Mouse (Mus musculus) 416B (cell line): ENCODE results near the gene Gpr45.
"Not testable (repeated sequence)": the region's sequence is repeated elsewhere in the genome, so short reads cannot be mapped to it uniquely, and the experiment has no call there.

ENCODE experiments used
- DNase-seq: peaks from one replicate; pipeline ENCODE4 v3.0.0; 2011; ENCODE audit warnings: low read depth

Gene Gpr45

DNA sequence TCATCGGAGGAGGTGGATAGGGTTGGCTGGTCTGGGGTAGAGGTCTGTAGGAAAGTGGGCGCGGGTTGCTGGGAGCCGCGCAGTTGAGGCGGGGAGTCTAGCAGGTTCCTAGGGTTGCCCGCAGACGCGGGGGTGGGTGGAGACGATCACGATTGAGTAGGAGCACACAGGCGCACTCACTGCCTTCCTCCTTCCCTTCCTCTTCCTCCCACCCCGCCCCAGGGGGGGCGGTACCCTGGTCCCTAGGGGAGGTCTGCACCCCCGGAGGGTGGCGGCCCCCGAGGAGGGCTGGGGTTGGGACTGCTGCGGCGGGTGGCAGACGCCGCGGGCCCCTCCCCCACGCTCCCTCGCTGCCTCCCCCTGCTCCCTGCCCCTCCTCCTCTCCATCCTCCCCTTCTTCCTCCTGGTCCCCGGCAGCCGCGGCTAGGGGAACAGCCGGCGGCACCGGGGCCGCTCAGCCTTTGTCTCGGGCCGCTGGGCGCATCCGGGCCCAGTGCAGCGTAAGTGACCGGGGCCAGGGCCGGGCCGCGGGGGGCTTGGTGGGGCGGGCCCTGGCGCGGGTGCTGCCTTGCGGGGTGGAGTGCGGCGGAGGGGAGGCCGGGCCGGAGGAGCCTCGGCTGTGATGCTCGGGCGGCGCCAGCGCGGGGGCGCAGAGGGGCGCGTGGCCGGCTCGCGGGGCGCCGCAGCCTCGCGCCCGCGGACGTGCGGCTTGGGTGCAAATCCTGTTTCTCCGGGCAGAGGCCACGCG is at the start of gene Gpr45:
Gene Gpr45 (plus strand): TSS at position 139 of the 748 bp plus-strand sequence.
- no peak for DNase-seq

DNA sequence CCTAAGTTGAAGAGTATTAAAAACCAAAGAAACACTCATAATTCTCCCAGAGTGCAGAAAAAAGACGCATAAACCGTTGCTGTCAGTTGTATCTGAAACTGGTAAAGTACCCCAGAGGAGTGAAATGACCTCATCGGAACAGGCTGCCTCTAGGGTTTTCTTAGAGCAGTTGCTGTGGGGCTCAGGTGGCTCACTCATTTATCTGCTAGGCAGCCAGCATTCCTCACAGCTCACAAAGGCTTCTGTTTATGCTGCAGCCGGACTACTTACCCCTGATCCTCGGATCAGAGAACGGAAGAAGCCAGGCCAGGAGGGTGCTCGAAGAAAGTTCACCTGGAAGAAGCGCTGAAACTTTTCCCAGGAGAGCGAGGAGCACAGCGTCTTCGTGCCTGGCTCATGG is 47.5 kb upstream of the Gpr45 start:
- no peak for DNase-seq

DNA sequence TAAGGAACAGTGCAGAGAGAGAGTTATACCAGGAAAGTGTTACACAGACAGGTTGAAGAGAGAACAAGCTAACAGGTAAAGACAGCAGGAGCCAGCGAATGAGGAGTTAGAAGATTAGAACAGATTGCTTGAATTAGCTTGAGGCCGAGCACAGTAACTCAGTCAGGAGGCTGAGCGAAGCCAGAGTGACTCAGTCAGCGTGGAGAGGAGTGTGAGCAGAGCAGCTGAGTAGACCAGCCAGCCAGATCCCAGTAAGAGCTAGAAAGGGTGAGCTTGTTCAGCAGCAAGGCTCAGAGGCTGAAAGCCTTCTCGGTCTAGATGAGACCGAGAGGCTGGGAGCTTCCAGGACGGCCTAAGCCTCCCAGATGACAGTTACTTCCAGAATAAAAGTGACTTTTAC is 46.0 kb upstream of the Gpr45 start:
- DNase-seq: no peak

DNA sequence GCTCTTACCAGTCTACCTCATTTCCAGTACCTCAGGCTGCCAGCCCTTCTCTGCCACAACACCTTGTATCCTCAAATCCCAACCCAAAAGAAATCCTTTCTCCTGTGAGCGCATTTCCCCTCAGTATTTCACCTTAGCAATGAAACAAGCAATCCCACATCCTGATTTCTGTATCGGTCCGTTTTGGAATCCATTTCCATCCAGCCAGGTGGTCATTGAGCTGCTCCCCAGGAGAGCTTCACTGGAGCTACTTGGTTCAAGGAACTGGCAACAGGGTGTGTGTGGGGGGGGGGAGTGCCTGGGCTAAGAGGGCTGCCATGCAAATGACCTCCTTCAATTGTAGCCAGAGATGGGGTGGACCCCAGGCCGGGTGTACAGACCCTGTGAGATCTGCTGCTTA is 45.5 kb upstream of the Gpr45 start:
- DNase-seq: no peak

DNA sequence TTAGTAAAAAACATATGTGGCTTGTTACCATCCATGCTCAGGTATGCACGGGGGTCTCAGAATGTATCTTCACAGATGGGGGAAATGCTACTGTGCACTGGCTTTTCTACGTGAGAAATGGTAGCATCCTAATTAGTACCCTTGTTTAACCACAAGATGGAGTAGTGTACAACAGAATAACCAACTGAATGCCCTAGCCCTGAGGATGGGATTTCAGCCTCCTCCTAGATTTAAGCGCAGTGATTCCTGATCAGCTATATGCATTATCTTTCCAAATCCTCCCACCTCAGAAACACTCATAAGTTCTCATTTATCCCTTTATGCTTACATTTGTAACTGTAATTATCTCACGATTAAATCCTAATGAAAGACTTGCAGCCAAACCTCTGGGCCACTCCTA is 37.6 kb upstream of the Gpr45 start:
- peak; percentile 53 for DNase-seq

DNA sequence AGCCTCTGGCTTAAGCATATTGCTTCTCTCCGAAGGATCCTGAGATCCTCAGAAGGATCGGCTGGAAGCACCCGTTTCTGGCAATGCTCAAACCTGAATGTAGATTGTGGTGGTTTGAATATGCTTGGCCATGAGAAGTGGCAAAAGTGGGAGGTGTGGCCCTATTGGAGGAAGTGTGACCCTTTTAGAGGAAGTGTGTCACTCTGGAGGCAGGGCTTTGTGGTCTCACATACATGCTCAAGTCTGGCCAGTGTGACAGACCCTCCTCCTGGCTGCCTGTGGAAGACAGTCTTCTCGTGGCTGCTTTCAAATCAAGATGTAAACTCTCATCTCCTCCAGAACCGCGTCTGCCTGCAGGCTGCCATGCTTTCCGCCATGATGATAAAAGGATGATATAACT is 36.0 kb upstream of the Gpr45 start:
- DNase-seq: peak; percentile 58

DNA sequence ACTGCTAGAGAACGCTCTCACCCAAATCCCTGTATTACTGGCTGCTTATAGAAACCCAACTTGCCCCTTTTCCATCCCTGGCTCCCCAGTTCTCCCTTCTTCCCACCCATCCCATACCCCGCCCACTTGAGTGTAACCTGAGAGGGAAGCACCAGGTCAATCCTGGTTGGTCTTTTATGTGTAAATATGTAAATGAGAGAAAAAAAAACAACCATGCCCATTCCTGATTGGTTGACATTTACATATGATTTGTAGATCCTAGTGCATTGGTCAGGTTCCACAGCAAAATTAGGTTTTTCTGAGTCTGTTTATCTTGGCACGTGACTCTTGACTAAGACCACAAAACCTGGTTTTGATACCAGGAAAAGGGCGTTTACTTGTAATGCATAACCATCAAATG is 34.8 kb upstream of the Gpr45 start:
- DNase-seq: peak; percentile 56

DNA sequence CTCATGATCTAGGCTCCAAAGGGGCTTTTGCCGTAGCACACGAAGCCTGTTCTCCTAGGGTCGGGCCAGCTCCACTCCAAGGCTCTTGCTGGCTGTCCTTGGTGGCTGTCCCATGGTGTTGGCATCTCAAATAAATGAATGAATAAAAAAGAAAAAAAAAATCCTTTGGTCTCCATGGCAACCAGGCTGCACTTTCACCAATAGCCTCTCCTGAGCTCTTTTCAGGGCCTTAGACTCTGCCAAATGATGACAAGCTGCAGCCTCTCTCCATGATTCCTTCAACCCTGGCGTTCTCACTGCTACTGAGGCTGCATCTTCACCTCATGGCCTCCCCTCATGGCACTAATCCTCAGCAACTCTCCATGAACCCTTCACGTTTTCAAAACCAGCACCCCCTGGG is 28.7 kb upstream of the Gpr45 start:
- DNase-seq: no peak

DNA sequence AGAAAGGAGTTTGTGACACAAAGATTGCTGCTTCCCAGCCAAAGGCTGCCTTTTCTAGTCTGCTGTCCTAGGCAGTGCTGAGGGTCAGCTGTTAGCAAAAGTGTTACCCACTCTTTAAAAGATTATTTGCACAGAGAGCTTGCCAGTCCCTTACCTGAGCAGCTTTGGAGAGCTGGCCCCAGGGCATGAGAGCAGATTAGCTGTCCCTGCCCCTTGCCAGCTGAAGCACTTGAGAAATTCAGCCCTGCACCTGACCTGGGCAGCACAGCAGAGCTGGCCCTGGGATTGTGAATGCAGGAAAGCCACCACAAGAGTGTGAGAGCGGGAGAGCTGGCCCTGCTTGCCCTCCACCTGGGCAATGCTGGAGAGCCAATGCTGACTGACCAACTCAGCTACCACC is 19.1 kb upstream of the Gpr45 start:
- no peak for DNase-seq

DNA sequence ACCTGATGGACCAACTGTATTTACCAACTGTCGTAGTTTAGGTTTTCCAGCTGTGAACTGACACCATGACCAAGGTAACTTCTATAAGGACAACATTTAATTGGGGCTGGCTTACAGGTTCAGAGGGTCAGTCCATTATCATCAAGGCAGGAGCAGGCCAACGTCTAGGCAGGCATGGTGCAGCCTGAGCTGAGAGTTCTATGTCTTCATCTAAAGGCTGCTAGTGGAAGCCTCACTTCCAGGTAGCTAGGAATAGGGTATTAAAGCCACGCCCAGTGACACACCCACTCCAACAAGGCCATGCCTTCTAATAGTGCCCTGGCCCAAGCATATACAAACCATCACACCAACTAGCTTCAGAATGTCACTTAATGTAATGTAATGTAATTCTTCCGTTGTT is 4.2 kb upstream of the Gpr45 start:
- no peak for DNase-seq

DNA sequence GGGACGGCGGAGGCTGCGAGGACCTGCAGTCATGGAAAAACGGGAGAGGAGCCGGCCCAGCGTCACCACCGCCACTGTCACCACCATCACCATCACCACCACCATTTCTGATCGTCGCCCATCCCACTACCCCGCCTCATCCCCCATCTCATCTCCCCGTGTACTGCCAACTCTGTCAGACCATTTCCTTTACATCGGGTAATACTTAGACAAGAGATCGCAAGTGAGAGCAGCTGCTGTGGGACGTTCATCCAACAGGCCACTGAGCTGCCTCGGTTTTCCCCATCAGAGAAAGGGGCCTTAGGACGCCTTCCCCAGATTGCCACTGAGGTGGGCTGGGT is 780 bp downstream of the Gpr45 start:
- DNase-seq: no peak

DNA sequence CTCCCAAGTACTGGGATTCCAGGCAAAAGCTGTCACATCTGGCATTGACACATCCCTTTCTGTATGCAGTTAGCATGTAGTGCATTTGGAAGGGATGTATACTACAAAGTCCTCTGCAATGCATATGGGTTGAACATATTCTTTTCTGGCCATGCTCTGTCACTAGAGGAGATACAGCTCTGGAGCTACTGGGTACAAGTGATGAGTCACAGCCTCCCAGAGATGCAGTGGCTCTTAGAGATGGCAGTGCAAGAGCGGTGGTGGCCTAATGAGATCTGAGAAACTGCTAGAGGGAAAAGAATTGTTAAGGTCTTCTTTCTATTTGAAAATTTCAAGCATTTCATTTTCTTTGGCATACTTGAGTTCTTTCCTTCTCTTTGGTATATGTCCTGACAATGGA is 4.2 kb downstream of the Gpr45 start:
- no peak for DNase-seq

DNA sequence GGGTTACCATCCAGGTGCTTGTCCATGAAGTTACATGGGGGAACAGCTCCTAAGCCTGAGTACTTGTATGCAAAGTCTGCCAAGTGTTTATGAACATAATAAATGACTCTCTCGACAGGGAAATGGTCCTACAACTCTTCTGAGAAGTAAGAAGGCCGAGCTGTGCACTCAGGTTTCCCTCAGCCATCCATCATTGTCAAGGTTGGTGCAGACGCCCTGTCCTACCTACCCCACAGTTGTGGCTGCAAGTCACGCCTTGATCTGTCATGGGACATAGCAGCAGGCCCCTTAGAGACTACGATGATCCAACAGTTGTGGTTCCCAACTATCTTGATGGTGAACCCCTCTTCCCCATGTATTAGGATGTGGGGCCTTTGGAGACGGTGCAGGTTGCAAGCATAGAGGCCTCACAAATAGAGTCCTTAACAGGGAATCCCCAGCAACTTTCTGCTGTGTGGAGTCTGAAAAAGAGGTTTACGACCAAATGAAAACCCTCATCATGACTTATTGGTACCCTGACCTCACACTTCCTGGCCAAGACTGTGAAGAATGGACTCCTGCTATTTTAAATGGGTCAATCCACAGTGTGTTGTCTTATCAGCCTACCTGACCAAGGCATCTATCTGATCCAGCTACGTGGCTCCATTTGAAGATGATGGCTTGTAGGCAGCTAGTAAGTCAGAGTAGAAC is 30.6 kb downstream of the Gpr45 start:
- no peak for DNase-seq

DNA sequence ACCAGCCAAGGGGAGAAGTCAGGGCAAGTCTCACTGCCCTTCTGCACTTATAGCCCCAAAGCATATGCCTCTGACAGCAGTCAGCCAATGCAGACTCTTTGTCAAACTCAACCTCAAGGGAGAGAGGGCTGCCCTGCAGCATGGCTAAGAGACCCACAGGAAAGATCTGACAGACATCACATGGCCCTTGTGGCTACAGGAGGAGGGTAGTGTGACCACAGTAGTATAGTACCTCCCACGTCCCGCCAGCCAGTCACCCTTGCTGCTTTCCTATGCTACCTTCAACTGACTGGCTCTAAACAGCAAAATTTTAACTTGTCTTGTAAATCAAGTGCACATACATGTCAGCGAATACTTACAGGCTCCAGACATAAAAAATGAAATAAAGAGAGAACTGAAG is 31.4 kb downstream of the Gpr45 start:
- DNase-seq: peak; percentile 56

DNA sequence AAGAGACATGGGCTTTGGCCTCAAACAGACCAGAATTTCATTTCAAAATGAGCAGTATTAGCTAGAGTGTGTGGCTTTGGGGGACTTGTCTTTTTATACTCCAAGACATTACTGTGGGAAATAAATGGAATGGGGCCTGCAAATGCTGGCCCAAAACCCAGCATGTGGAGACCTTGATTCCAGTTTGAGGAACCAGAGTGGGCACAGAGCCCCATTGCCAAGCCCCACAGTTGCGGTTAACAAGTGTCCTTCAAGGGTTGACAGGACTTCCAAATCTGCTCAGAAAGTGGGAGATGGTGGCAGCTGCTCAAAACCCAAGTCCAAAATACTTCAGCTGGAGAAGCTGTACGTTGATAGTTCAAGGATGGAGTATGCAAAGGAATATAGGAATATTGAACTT is 36.3 kb downstream of the Gpr45 start:
- no peak for DNase-seq

DNA sequence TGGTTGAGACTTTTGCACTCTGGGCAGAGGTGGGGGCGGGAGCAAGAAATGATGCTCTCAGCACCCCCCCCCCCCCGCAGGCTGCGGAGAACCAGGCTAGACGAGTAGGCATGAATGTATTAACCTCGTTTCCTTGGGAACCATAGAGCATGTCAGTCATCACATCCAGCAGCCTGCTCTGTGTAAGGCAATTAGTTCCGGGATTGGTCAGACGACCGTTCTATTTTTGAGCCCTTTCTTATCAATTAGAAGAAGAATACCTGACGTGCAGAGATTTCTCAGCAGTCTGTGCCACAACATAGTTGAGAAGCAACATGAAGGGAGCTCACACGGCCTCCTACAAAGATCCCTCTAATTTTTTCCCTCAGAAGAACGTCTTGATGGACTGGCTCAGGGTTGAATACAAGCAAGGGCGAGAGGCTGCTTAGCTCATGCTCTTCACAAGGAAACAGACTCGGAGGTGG is 53.4 kb downstream of the Gpr45 start:
- DNase-seq: no peak

DNA sequence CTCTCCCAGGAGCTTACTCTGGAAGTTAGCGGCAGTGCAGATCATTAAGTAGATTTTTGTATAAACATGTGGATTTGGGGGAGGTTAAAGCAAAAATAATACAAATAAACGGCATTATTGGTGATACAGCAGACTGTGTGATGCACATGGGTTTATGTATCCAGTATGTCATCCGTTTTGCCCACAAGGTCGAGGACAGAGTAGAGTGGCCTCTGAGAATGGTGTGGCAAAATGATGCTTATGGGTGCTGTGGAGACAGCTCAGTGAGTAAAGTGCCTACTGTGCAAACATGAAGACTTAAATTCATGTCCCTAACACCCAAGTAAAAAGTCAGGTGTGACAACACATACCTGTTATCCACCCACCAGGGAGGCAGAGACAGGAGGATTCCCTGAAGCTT is 53.9 kb downstream of the Gpr45 start:
- DNase-seq: no peak

DNA sequence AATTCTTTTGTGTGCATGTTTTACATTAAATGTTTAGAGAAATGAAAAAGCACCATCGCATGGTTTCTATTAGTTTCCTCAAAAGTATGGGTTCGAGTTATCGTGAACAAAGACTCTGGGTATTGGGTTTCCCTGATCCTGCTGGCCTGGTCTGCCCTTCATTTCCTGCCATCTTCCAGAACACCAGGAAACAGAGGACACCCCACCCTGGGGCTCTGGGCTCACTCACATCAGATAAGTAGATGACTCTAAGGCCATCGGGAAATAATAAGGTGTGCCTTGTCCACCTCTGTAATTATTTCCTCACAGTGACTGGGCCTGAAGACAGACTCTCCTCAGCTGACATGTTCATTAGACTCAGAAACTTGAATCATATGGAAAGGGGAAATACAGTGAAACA is 57.8 kb downstream of the Gpr45 start:
- DNase-seq: no peak

DNA sequence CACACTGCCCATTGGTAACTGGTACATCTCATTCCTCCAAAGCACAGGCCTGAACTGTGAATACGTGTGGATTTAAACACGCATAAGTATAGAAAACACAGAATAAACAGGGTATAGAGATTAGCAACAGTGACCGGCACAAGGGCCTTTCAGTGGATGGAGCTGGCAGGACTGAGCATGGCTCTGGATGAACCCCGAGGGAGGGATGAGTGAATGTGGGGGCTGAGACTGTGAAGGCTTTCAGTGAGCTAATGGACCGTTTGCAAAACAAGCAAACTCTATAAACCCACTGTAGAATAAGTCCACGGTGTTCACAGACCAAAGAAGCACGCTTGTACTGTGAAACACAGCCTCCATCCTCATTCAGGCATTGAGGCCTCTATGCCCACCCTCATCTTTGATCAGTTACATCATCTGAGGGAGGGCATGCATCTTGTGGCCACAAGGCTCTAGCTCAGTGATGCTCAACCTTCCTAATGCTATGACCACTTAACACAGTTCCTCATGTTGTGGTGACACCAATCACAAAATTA is 62.5 kb downstream of the Gpr45 start:
- DNase-seq: not testable (repeated sequence)

DNA sequence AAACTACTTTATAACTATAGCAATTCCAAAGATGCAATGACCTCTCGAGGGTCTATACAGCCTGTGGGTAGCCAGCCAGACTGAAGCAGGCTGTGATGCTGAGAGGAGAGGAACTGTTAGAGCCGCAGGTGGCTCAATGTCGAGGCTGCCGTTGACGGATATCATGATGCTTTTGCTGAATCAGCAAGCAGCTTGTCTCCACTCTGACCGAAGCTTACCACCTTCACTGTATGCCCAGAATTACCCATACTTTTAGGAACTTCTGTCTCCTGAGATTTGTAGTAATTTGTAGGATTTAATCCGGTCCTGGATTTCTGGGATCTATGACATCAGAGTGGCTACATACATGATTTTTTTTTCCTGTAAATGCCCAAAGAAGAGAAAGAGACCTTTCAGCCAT is 83.3 kb downstream of the Gpr45 start:
- no peak for DNase-seq

DNA sequence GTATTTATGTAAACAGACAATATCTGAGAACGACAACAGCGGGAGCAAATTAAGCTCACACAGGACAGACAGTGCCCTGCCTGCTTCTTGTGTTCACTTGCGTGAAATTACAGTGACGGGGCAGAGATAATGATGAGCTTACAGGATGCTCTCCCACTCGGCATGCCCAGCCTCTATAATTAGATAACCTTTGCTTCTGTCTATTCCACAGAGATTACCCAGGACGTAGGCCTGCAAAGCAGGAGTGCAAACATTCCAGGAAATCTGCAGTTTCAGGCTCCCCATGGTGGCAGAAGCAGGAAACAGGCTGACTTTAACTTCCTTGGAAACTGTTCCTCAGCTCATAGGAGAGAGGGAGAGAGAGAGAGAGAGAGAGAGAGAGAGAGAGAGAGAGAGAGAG is 89.6 kb downstream of the Gpr45 start:
- no peak for DNase-seq

DNA sequence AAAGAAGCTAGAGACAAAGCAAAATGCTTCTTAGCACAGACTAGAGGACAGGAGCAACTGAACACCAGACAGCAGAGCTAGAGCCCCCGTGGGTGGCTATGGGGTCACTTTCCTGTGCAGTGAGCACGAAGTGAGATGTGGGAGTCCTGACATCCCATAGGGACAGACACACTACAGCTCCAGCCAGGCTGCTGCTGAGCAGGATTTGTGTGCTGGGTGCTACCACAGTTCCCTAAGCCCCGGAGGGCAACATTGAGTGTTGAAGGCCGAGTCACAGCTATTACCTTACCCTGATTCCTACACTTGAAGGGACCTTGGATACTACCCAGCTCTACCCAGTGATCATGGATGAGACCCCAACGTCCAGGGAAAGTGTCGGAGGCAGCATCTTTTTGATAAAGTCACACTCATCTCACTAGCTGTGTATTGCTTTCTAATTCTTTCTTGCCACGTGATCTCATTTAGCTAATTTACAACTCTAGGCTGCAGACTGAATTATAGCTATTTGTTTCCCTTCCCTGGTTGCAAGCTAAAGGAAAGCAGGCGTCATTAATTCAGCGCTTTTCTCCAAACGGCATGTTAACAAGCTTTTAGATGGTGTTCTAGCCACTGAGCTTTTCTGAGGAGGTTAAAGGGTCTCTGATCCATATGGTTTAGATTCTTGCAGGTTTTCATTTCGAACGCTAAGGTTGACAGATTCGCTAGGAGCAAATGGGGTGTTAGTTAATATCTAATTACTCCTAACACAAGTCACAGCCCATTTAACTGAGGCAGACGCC is 92.7 kb downstream of the Gpr45 start:
- no peak for DNase-seq

DNA sequence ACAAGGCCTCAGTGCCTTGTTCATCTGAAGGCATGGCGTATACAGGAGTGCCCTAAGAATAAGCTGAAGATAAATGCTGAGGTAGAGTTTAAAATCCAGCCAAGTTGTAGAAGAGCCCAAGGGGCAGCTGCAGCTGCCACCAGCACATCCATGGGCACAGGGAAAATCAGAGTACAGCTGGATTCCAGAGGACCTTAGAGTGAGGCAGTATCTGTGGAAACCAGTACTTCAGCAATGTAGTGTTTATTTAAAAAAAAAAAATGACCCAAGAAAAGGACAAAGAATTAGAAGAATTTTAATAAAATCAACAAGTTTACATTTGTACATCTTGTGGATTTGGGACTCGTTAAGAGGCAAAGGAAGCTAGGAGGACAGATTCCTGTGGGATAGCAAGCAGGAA is 94.3 kb downstream of the Gpr45 start:
- no peak for DNase-seq
